Mouse (Mus musculus) liver, adult 2 months (tissue): ENCODE data around the gene Psmd14. TPM values are rescaled to one million over a fixed set of nuclear protein-coding genes. Genes with fewer than 3 reads are reported as not detected.

Source experiments
- DNase-seq: peaks from one replicate; pipeline ENCODE4 v3.0.0-alpha.2; 2011; ENCODE audit warnings: low read depth, low spot score; ENCODE audit errors: extremely low read depth
- H3K27ac ChIP-seq: fragments of 200-500 bp; replicated peaks from 2 replicates; pipeline ENCODE4 v1.5.1; 2012; ENCODE audit warnings: low read depth, mild to moderate bottlenecking, control low read depth, inconsistent platforms, low read length; ENCODE audit not compliant: insufficient read depth
- H3K27me3 ChIP-seq: fragments of 200-500 bp; 2 replicates; pipeline ENCODE4 v1.6.1; 2012; ENCODE audit warnings: mild to moderate bottlenecking, moderate library complexity, low read length, inconsistent platforms; ENCODE audit not compliant: control insufficient read depth, insufficient read depth
- H3K36me3 ChIP-seq: fragments of 200-500 bp; 2 replicates; pipeline ENCODE4 v1.6.1; 2012; ENCODE audit warnings: low read length, inconsistent platforms; ENCODE audit not compliant: control insufficient read depth, insufficient read depth
- H3K4me1 ChIP-seq: fragments of 200-500 bp; 2 replicates; pipeline ENCODE4 v1.6.1; 2011; ENCODE audit warnings: low read length; ENCODE audit not compliant: control insufficient read depth, insufficient read depth
- H3K4me3 ChIP-seq: fragments of 200-500 bp; 2 replicates; pipeline ENCODE4 v1.5.1; 2011; ENCODE audit warnings: low read depth, mild to moderate bottlenecking, control low read depth, low read length, moderate library complexity; ENCODE audit not compliant: insufficient read depth
- H3K79me2 ChIP-seq: fragments of 200-500 bp; 2 replicates; pipeline ENCODE4 v1.6.1; 2012; ENCODE audit warnings: inconsistent platforms, mild to moderate bottlenecking, low read length, moderate library complexity; ENCODE audit not compliant: control insufficient read depth, insufficient read depth
- H3K9ac ChIP-seq: fragments of 200-500 bp; 2 replicates; pipeline ENCODE4 v1.6.1; 2012; ENCODE audit warnings: low read depth, mild to moderate bottlenecking, control low read depth, inconsistent platforms, low read length
- CTCF ChIP-seq: fragments of 200-500 bp; IDR thresholded peaks from 2 replicates; pipeline ENCODE4 v1.5.1; 2011; ENCODE audit warnings: low read depth, low read length, control low read depth
- POLR2A ChIP-seq: fragments of 200-500 bp; IDR thresholded peaks from 2 replicates; pipeline ENCODE4 v1.6.1; 2011; ENCODE audit warnings: low read length, control low read depth; ENCODE audit not compliant: insufficient read depth; ENCODE audit errors: extremely low read depth
- WGBS: fragments of 180-500 bp; shearing (Covaris S2); methylation state at CpG from one replicate; pipeline ENCODE4 v1.1.7; 2018; 5-methylcytosine and 5-hydroxymethylcytosine counted together
- polyA plus RNA-seq: library from polyadenylated mRNA; depleted of rRNA; stranded (reverse); fragments of >200 nt; gene quantifications from 2 replicates; pipeline ENCODE4 v1.2.3, GENCODE M21; 2012
- total RNA-seq: library from RNA; depleted of rRNA; stranded (reverse); fragments of >200 nt; gene quantifications from 2 replicates; pipeline ENCODE4 v1.2.3, GENCODE M21; 2014

Gene Psmd14
- total and polyA plus RNA-seq, 2 experiments, result 11.4 to 65.1 TPM

DNA sequence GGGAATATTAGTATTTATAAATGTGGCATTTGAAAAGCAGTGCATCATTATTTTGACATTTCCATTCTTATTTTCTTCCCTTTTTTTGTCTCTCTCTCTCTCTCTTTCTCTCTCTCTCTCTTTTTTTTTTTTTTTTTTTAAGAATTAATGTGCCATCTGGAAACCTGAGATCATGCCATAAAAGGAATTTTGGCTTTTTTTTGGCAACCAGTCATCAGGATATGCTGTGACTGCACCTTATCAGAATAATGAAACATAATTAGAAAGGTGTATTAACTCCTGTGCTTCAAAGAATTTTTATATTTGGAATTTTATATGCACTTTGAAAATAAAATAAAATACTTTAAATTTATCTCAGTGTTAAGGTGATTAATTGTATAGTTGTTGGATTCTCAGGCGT, 39.2 kb downstream of the Psmd14 start:
- no peak overlapping the region for H3K4me3 ChIP-seq
- H3K9ac ChIP-seq, result no peak overlapping the region
- H3K36me3 ChIP-seq, result no peaks in the 10 kb centered on the region
- H3K27me3 ChIP-seq, result no peaks in the 10 kb centered on the region
- H3K4me1 ChIP-seq, result no peaks in the 10 kb centered on the region
- no peak for TF ChIP-seq CTCF
- no peak for TF ChIP-seq POLR2A
- no peak overlapping the region for H3K27ac ChIP-seq
- DNase-seq, result no peak
- WGBS, result 98% methylated on average over 1 of the region's 1 CpGs
- no peaks in the 10 kb centered on the region; the same call in 1 of the 2 replicates for H3K79me2 ChIP-seq

GRCm38 (mm10) chr2:61751286-61751685, 39.8 kb downstream of the Psmd14 start:
- Histone ChIP-seq H3K4me1 (no peaks in the 10 kb centered on the region), H3K4me3 (no peak overlapping the region), H3K27me3 (no peaks in the 10 kb centered on the region), H3K27ac (no peak overlapping the region), H3K9ac (no peak overlapping the region), H3K36me3 (no peaks in the 10 kb centered on the region), H3K79me2 (no peaks in the 10 kb centered on the region; the same call in 1 of the 2 replicates)
- TF ChIP-seq CTCF, result no peak
- TF ChIP-seq POLR2A, result no peak
- no peak for DNase-seq
- WGBS, result 80% methylated on average over 2 of the region's 2 CpGs

DNA sequence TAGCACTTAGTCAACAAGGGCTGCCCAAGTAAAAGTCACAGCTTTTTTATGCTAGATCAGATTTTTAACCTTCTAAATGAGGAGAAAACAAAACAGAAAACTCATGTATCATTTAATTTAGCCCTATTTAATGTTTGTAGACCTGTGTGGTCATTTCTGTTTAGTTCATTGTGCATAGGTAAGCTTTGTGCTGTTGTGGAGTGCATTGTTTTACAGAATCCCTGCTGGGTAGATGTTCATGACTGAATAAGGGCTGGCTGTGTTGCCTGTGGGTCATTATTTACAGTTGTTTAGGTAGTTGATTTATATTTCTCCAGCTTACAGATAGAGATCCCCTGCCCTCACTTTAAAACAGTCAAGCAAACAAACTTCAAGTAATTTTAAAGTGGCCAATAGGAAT, 40.9 kb downstream of the Psmd14 start:
- Histone ChIP-seq H3K4me1 (no peaks in the 10 kb centered on the region), H3K9ac (no peak overlapping the region), H3K27me3 (no peaks in the 10 kb centered on the region), H3K36me3 (no peaks in the 10 kb centered on the region), H3K79me2 (no peaks in the 10 kb centered on the region; the same call in 1 of the 2 replicates), H3K27ac (no peak overlapping the region), H3K4me3 (no peak overlapping the region)
- DNase-seq, result no peak
- TF ChIP-seq POLR2A (no peak), CTCF (no peak)

DNA sequence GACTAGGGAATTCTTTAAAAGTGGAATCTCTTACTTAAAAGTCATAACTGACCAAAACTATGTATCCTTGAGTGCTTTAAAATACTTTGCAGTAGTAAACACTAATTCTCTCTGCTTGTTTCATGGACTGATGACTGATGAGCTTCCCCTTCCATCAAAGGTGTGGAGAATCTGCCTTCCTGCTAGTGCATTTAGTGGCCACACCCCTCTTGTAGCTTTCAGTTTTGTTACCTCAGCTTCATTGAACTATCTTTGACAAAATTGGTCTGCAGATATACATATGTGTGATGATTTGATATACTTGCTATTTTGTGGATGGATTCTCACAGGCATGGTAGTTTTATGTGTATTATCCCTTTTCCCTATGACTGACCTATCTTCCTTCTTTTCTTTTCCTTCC, 43.5 kb downstream of the Psmd14 start:
- TF ChIP-seq CTCF, result no peak
- no peak for TF ChIP-seq POLR2A
- no peak overlapping the region for H3K4me3 ChIP-seq
- H3K36me3 ChIP-seq, result no peaks in the 10 kb centered on the region; the same call in 1 of the 2 replicates
- no peaks in the 10 kb centered on the region; the same call in 1 of the 2 replicates for H3K79me2 ChIP-seq
- H3K4me1 ChIP-seq, result no peaks in the 10 kb centered on the region
- H3K9ac ChIP-seq, result no peak overlapping the region
- no peaks in the 10 kb centered on the region for H3K27me3 ChIP-seq
- H3K27ac ChIP-seq, result no peak overlapping the region
- no peak for DNase-seq

GRCm38 (mm10) chr2:61759234-61759855, 47.9 kb downstream of the Psmd14 start:
- no peaks in the 10 kb centered on the region for H3K4me1 ChIP-seq
- 91% methylated on average over 5 of the region's 5 CpGs for WGBS
- no peak for DNase-seq
- H3K9ac ChIP-seq, result no peak overlapping the region
- H3K79me2 ChIP-seq, result no peaks in the 10 kb centered on the region; the same call in 1 of the 2 replicates
- no peaks in the 10 kb centered on the region for H3K27me3 ChIP-seq
- TF ChIP-seq CTCF (no peak), POLR2A (no peak)
- H3K27ac ChIP-seq, result no peak overlapping the region
- H3K4me3 ChIP-seq, result no peak overlapping the region
- H3K36me3 ChIP-seq, result peaks cover 10% of the 10 kb centered on the region

DNA sequence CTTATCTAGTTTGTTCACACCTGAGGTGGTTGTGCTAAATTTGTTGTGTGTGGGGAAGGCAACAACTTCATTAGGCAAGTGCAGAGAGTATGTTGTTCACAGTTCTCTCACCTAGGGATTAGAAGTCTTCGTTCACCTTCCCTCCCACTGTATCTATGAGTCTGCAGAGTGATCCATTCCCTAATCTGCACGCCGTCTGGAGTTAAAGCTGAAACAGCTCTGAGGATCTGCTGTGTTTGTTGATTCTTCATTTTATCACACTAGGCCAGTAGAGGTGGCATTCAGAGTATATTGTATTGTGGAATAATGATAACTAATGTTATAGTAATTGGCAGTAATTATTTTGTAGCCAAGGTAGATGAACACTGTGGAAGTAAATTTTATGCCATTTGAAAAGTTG, 48.5 kb downstream of the Psmd14 start:
- Histone ChIP-seq H3K79me2 (no peaks in the 10 kb centered on the region; the same call in 1 of the 2 replicates), H3K4me3 (no peak overlapping the region), H3K9ac (no peak overlapping the region), H3K4me1 (no peaks in the 10 kb centered on the region), H3K27ac (no peak overlapping the region), H3K27me3 (no peaks in the 10 kb centered on the region), H3K36me3 (peaks cover 16% of the 10 kb centered on the region)
- TF ChIP-seq POLR2A, result no peak
- TF ChIP-seq CTCF, result no peak
- 86% methylated on average over 3 of the region's 3 CpGs for WGBS
- no peak for DNase-seq
